Mouse (Mus musculus) left cerebral cortex, adult 6 months (tissue): ENCODE measurements around the gene Syt14. TPM values are rescaled to one million over a fixed set of nuclear protein-coding genes. Genes with fewer than 3 reads are reported as not detected.

ENCODE experiments used
- long read RNA-seq, 2 experiments: library from polyadenylated mRNA; unstranded; transcript quantifications; one replicate each; pipeline ENCODE4 v2.0.0; 2019 to 2020
- polyA plus RNA-seq: library from polyadenylated mRNA; unstranded; fragments of <200 nt; fragmentation: Nextera tagmentation; gene quantifications from 2 replicates; pipeline ENCODE4 v1.2.3, GENCODE M21; 2021

The Syt14 gene
- polyA plus RNA-seq: 4.3 and 4.6 TPM in 2 replicates
- long read RNA-seq, experiment 1, transcript Syt14-201 (9 exons, 1,904 nt): major isoform, 9 of 27 reads
- long read RNA-seq, experiment 1, partial matches to known transcripts: 4 of 27 reads
- long read RNA-seq, experiment 1, other reads (novel, unspliced or antisense): 14 of 27 reads
- long read RNA-seq, experiment 2, partial matches to known transcripts: 1 of 6 reads
- long read RNA-seq, experiment 2, other reads (novel, unspliced or antisense): 5 of 6 reads

DNA sequence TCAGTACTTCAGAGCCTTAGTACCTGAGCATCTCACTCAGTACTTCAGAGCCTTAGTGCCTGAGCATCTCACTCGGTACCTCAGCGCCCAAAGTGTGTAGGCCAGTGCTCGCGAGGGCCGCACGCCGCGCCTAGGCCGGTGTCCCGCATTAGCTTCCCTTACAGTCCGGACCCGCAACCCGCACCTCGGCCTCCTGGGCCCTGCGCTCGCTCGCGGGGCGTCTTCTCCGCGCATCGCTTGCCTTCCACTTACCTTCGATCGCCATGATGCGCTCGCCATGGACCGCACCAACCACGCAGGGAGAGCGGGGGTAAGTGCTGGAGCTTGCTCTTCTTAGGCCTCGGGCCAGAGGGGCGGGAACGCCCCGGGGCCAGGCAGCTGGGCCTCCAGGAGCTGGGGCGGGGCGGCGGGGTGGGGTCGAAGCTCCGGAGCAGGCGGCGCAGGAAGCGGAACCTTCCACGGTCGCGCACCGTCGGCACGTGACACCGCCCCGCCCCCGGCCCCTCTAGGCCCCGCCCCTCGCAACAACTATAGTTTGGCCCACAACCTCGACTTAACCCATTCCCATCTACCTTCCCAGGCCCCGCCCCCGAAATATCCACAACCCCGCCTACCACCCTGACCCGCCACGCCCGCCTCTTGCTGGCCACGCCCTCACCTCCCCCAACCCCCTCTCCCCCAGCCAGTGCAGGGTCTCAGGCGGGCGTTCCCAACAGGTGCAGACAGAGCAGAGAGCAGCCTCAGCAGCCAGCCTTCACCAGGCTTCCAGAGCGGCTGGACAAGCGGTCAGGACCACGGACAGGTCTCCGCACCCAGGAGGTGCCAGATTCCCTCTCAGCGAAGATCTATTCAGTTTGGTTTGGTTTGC lies at the start of gene Syt14:
Gene Syt14 (minus strand): TSS at position 405 of the 868 bp plus-strand sequence.

GRCm38 (mm10) chr1:192855474-192856230 lies 179.9 kb downstream of the Syt14 start, which contains the start of gene Sertad4:
Sertad4 (minus strand) TSS chr1:192855756.

Other genes starting within 250 kb of the Syt14 start
- gene Sertad4, start 180.0 kb downstream of the Syt14 start, polyA plus RNA-seq: 2.0 and 2.5 TPM in 2 replicates
- gene Diexf, start 94.5 kb upstream of the Syt14 start, polyA plus RNA-seq: 1.3 and 2.9 TPM in 2 replicates
- 0.44 and 0.50 TPM in 2 replicates for gene Irf6, start 117.3 kb upstream of the Syt14 start, polyA plus RNA-seq
- gene A130010J15Rik, start 132.3 kb upstream of the Syt14 start, polyA plus RNA-seq: 3.8 and 5.9 TPM in 2 replicates
- 0.69 and 1.0 TPM in 2 replicates for gene Traf3ip3, start 165.9 kb upstream of the Syt14 start, polyA plus RNA-seq
- 0.67 and 0.76 TPM in 2 replicates for gene Lamb3, start 171.9 kb upstream of the Syt14 start, polyA plus RNA-seq
- gene Hsd11b1, start 228.3 kb upstream of the Syt14 start, polyA plus RNA-seq: 29.0 and 36.1 TPM in 2 replicates
- 16.3 and 17.8 TPM in 2 replicates for gene G0s2, start 237.4 kb upstream of the Syt14 start, polyA plus RNA-seq